Mouse (Mus musculus): ENCODE measurements at regions not wholly inside any gene's neighbourhood (a gene's known extent, or its start where the extent isn't known, plus 50 kb on each side); places are given as distances from the start of the nearest gene placed in this dataset.

- DNase-seq (ENCODE audit: low spot score): no peak
Observed at GRCm38 (mm10) chr12:12882931-12883553, 58.7 kb downstream of the Mycn start.

- DNase-seq (ENCODE audit: low spot score): no peak
Observed at GRCm38 (mm10) chr12:12878031-12878430, 63.7 kb downstream of the Mycn start.

- DNase-seq (ENCODE audit: low spot score): no peak
Observed at GRCm38 (mm10) chr12:12877539-12877938, 64.2 kb downstream of the Mycn start.

DNA sequence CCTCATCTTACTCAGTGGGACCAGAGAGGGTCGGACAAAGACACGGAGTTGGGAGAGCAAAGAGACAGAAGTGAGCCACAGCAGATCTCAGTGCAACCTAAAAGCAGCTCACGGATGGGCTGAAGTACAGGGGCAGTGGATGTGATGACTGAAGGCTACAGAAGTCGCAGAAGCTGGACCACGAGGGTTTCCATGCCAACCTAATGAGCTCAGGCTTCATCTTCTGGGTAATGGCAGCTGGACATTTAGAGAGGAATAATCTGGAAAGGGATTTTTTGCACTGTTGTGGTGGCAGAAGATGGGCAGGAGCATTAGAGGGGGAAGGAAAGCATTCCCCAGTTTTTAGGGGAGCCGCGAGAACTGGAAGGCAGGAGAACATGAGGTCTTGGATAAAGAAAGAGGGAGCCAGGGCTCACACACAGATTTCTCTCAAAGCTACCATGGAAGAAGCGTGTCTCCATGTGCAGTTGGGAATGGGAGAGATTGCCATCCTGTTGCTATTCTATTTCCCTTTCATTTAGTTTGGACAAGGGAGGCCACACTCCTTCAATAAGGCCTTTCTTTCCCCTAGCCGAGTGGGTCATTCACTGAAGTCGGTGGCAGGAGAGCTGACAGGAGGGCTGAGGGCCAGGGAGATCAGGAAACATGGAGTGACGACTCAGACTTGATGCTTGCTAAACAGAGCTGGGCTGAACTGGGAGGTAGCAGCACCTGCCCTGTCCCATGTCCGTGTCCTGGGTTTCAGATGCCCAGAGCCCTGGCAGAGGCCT lies 65.6 kb downstream of the Mycn start:
- no peak for DNase-seq (ENCODE audit: low spot score)

DNA sequence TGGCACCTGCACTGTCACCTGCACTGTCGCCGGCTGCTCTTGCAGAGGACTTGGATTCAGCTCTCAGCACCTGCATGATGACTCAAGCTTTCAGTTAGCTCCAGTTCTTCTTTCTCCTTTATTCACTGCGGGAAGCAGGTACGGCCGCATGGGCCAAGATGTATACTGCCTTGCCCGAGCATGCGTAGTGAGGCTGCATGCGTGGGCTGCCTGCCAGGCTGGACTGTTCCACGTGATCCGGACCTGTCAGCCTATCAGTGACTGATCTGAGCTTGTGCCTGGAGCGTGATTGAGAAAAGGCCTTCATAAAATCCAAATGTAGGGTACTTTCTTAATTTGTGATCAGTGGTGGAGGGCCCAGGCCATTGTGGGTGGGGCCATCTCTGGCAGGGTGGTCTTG lies 68.2 kb downstream of the Mycn start:
- no peak for DNase-seq (ENCODE audit: low spot score)

DNA sequence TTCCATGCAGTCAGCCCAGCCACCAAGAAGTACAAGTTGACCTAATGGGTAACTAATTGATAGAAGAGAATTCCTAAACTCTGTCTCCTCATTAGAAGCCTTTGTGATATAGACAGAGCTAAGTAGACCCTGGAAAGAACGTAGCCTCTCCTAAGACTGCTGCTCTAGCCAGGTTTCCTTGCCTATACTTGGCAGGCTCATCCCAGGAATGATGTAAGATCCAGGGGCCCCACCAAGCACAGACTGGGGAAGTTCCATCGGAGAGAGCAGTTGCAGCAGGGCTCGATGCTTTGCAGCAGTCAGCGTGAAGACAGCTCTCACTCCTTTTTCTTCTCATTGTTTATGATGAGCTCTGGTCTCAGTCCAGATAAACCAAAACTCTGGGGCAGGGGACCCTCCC lies 68.7 kb downstream of the Mycn start:
- DNase-seq (ENCODE audit: low spot score): no peak

GRCm38 (mm10) chr12:12871272-12871671 lies 70.4 kb downstream of the Mycn start:
- DNase-seq (ENCODE audit: low spot score): no peak

GRCm38 (mm10) chr12:12866590-12866989 lies 75.1 kb downstream of the Mycn start:
- DNase-seq (ENCODE audit: low spot score): no peak

DNA sequence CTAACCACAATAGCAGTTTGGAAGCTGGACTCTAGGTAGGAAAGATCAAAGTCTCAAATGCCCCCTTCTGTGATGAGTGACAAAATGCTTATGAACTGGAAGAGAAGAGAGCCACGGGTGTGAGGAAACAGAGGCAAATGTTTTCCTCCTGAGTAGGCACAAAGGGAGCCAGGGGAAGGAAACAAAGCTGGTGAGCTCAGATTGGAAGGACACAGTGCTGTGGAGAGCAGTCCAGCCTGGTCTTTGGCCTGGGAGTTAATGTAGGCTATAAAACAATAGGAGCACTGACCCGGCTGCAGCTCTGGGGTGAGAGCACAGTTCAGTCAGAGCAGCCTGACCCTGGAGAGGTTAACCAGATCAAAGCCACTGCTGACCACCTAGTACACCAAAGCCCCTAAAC lies 91.0 kb downstream of the Mycn start:
- no peak for DNase-seq (ENCODE audit: low spot score)

DNA sequence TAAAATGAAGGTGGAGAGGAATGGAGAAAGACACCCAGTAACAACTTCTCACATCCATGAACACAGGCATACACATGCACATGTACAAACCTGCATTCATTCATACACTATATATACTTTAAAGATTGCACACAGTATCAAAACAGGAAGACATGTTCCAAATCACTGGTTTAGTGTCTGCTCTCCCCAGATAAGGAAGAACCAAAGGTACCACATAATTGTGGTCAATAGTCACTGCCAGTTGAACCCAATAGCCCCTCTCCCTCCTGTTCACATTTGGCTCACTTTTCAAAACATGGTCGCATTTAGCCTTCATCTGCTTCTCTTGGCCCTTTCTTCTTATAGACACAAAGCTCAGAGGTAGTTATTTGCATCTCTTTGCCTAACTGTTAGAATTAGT lies 95.0 kb downstream of the Mycn start:
- no peak for DNase-seq (ENCODE audit: low spot score)

DNA sequence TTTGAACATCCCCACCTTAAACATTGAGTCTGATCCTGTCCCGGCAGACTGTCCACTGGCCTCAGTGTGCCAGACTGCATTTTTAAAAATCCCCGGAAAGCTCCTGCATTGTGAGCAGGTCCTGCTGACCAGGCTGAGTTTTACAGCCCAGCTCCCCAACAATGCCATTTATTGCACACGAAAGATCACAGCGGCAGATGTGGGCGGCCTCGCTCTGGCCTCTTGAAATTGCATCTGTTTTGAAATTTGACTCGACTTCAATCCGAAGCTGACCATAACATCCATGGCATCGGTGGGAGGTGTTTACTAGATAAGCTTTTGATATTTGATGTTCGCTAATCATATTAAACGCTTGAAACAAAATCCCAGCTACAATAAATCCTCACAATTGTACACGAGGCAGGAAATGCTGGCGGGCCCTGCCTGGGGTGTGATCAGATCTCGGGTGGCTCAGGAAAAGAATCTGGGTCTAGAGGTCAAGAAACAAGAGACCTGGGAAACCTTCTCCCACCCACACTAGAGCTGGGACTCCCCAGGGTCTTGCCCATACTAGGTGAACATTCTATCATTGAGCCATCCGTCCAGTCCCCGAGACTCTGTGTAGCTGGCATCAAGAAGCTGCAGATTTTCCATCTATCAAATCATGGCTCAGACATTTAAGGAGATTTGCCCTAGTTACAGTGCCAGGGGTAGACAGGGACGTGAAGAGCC lies 99.3 kb downstream of the Mycn start:
- no peak for DNase-seq (ENCODE audit: low spot score)

DNA sequence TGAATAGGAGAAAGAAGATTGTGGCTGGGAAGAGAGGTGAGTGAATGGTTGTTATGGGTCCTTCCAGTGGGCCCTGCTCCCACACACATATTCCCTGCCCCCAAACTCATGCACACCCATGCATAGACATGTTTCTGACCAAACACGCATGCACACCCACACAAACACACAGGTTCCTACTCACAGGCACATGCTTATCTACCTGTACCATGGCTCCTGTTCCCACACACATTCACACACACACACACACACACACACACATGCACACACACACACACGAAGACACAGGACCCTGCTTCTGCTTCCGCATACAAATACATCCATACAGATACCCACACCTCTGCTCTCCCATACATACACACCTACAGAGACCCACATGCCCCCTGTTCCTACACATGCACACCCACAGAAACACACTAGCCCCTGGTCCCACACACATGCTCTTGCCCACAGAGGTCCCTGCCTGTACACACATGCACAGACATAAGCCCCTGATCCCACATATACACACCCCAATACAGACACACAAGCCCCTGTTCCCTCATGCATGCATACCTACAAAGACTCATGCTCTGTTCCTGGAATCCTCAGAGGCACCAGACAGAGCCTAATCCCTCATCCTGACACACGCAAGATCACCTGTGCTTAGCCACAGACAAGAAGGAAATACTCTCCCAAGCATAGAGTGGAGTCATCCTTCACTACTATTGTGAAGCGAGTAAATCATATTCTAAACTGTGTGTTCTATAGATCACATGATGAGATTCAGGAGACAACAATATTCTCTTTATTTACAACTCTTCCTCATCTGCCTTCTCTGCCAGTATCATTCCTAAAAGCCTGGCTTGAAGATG lies 100.1 kb downstream of the Mycn start:
- DNase-seq (ENCODE audit: low spot score): no peak

- DNase-seq (ENCODE audit: low spot score): no peak
Observed at GRCm38 (mm10) chr12:12840661-12841384, 100.9 kb downstream of the Mycn start.

DNA sequence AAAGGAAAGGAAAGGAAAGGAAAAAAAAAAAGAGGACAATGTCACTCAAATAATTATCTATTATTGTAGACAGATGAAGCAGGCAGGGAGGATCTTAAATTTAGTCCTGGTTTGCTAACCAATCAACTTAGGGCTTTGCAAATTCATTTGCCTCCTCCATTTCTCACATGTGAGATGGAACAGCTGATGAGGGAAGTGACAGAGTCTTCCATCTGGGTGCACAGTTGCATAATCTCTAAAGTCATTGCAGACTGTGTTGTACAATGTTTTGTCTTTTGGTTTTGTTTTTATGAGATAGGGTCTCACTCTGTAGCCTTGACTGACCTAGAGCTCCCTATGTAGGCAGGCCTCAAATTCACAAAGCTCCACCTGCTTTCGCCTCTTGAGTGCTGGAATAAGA lies 103.9 kb downstream of the Mycn start:
- DNase-seq (ENCODE audit: low spot score): no peak

- no peak for DNase-seq (ENCODE audit: low spot score)
Observed at GRCm38 (mm10) chr12:12827821-12828641, 113.7 kb downstream of the Mycn start.

GRCm38 (mm10) chr12:12827379-12827778 lies 114.3 kb downstream of the Mycn start:
- DNase-seq (ENCODE audit: low spot score): no peak

GRCm38 (mm10) chr12:12826431-12826830 lies 115.3 kb downstream of the Mycn start:
- no peak for DNase-seq (ENCODE audit: low spot score)

- no peak for DNase-seq (ENCODE audit: low spot score)
Observed at GRCm38 (mm10) chr12:12825842-12826241, 115.9 kb downstream of the Mycn start.

- DNase-seq (ENCODE audit: low spot score): no peak
Observed at GRCm38 (mm10) chr12:12821473-12821872, 120.2 kb downstream of the Mycn start.

DNA sequence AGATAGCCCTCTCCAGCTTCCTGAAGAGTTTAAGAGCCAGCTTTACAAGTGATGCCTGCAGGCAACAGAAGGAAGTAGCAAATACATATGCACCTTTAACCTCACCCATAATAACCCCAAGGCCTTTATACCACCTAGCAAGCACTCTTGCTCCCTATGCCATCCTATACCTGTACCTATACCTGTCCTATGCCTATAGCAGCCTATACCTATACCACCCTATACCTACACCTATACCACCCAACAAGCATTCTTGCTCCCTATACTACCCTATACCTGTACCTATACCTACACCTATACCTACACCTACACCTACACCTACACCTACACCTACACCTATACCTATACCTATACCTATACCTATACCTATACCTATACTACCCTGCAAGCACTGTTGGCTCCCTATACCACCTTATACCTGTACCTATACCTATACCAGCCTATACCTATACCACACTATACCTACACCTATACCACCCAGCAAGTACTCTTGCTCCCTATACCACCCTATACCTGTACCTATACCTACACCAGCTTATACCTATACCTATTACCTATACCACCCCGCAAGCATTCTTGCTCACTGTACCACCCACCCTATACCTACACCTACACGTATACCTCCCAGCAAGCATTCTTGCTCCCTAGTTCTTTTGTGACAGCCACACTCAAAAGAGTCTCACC lies 120.9 kb downstream of the Mycn start:
- no peak for DNase-seq (ENCODE audit: low spot score)

Data from heart, adult 8-10 months (tissue).